Mouse (Mus musculus) testis, adult 2 months (tissue): Measurements from ENCODE around the gene Pkig.

Source experiments
- CTCF ChIP-seq: fragments of 200-500 bp; IDR thresholded peaks from 2 replicates; pipeline ENCODE4 v1.5.1; 2012; ENCODE audit warnings: low read depth, mild to moderate bottlenecking, inconsistent platforms, low read length, moderate library complexity; ENCODE audit not compliant: control insufficient read depth, insufficient read depth, insufficient replicate concordance
- POLR2A ChIP-seq: fragments of 200-500 bp; IDR thresholded peaks from 2 replicates; pipeline ENCODE4 v1.6.1; 2012; ENCODE audit warnings: low read depth, mild to moderate bottlenecking, inconsistent platforms, low read length, moderate library complexity; ENCODE audit not compliant: control insufficient read depth

- TF ChIP-seq CTCF (no peak), POLR2A (no peak)
Measured at GRCm38 (mm10) chr2:163732021-163732420, 73.8 kb downstream of the Pkig start.
